Mouse (Mus musculus): Measurements from ENCODE around the gene Dnah7c.
"Not testable (repeated sequence)": the region's sequence is repeated elsewhere in the genome, so short reads cannot be mapped to it uniquely, and the experiment has no call there.

The Dnah7c gene

DNA sequence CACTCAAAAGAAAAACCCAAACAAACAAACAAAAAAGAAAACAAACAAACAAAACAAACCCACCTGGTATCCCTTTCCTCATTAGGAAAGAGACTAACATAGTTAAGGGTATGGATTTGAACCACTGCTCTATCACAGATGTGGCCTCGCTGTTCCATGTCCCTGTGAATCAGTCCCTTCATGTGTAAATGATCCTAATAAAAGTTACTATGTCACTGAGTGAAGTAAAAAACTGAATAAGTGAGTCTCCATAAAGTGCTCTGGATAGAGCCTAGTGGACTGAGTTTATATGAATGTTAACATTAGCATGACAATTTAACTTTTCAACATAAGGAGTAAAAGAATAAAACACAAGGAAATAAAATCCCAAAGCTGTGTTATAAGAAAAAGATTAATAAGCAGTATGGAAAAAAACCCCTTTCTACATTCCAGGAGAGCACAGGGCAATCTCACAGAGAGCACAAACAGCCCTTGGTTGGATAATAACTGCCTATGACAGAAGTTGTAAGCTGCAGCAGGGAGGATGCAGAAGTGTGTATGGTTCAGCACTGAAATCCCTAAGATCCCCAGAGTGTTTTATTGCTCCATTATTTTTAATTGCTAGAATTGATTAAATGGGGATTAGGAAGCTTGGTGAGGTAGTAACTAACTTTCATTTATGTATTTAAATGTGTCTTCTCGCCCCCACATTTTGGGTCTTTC lies 308.2 kb downstream of the Dnah7c start:
- not testable (repeated sequence) for DNase-seq

- DNase-seq: not testable (repeated sequence)
These were observed 309.1 kb downstream of the Dnah7c start for GRCm38 (mm10) chr1:46734455-46734854.

DNA sequence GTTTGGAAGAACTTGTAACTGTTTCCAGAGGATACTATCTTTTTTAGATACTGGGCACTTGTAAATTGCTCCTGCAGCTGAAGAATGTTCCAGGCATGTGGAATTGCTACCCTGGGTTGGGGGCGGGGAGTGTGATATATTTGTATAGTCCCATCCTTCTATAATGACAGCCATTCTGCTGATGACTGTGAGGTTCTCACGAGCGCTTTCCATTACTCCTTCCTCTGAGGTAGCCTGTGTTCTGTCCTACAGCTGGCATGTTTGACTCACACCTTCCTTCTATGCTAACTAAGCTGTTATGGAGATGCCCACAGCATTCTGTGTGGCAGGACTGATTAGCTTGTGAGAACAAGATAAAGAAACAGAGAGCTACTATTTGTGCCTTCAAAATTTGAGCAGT lies 339.2 kb downstream of the Dnah7c start:
- not testable (repeated sequence) for DNase-seq

DNA sequence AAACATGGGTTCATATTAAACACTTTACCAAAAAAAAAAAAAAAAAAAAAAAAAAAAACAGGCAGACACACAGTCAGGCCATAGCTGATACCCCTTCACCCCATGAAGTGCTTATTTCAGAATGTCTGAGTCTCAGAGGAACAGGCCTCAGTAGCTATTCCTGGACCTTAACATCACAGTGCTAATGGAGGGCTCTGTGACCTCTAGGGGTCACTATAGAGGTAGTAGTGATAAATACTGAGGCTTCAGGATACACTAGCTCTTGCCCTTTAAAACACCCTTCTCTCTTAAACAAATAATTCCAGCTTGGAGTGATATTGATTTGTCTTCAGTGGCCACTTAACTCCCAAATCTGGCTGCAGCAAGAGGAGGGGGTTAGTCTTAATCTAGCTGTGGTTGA lies 343.9 kb downstream of the Dnah7c start:
- DNase-seq: not testable (repeated sequence)

GRCm38 (mm10) chr1:46770077-46770695 lies 344.8 kb downstream of the Dnah7c start:
- not testable (repeated sequence) for DNase-seq

- DNase-seq: not testable (repeated sequence)
These were observed 356.8 kb downstream of the Dnah7c start for GRCm38 (mm10) chr1:46782227-46782626.

GRCm38 (mm10) chr1:46805074-46805473 lies 379.7 kb downstream of the Dnah7c start:
- DNase-seq: no peak

DNA sequence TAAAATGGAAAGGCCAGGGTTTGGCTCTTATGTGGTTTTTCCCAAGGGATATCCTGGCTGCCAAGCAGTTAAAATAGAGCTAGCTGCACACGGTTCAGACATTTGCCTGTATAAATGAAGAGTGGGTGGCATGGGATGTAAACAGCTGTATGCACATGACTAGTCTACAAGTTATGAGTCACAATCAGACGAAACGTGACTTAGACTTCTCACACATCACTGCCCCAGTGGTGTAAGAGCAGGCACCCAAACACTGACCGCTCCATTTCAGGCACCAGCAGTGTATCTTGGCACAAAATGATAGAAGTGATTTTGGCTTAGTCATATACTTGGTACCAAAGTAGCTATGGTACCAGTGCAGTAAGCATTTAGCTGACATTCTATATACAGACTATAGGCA lies 383.2 kb downstream of the Dnah7c start:
- DNase-seq: not testable (repeated sequence)

DNA sequence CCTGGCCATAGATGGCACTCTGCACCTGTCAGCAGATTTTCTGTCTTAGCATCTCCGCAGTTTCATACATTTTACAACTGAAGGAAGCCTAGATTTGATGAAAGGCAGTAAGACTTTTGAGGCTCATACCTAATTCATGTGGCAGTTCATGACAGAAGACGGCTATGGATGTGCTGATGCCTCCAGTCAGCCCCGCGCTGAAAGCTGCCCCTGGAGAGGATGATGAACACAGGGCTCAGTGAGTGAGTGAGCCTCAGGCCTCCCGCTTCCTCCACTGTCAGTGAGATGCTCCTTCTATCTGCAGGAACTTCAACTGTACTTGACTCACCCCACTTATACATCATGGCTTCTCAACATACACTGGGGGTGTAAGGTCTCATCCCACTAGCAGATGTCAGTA lies 392.5 kb downstream of the Dnah7c start:
- DNase-seq: no peak

- DNase-seq: no peak
These were observed 397.0 kb downstream of the Dnah7c start for GRCm38 (mm10) chr1:46822256-46822972.

DNA sequence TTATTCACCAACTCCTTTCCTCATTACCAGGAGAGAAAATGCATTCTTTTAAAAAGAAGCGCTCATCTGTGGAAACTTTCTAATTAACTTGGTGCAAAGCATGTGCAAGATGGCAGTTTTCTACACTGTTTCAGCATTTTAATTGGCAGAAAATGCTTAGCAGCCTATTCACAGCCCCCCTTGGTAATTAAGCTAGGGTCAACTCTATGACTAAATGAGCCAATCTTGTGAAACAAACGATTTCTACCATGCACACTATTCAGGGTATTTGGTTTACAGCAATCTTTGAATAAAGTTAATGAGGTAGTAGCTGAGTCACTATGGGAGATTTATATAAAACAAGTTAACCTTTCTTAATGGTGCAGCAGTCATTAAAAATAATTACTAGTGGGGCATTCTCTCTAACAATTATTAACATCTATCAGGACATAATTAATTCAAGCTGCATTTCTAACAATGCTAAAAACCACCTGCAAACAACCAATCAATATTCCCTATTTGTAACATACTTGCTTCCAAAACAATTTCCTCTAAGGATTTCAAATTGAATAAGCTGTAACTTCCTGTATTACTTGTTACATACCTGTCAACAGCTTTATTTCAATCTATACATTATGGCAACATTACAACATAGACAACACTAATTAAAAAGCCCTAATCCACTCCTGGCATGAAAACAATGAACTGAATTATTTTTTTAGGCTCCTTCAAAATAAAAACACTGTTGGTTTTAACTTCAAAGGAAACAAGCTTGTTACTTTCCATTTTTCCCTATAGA lies 404.9 kb downstream of the Dnah7c start:
- DNase-seq: no peak

DNA sequence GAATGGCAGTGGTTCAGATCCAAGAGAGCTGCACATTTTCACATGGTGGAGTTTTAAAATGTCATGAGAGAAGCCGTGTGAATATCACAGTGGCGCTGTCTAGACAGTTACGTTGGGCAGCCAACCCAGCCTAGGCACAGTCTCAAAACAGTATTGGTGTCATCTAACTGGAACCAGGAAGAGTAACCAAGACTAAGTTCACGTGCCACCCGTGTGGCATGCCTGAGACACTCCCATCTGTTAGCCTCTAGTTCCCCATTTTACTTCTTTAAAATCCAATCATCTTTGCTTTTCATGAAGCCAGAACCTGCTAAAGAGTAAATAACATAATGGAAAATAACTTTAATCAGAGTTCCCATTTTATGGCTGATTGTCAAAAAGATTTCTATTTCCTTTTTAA lies 406.5 kb downstream of the Dnah7c start:
- no peak for DNase-seq

GRCm38 (mm10) chr1:46843406-46843805 lies 418.0 kb downstream of the Dnah7c start:
- peak in 1 of 2 experiments; percentile 2 for DNase-seq

DNA sequence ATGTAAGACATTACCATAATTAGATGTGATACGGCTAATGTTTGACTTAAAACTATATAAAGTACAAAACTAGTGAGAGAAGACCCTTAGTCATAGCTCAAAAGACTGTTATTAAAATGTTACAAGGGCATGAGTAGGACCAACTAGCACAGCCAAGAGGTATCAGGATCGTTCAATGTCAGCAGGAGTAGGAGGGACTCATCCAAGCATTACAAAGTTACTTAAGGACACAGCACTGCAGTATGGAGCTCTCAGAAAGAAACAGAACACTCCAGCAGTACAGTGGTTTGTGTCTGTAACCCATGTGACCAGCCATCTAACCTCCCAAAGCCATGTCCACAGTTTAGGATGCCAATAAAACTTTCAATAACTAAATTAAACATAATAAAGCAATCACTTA lies 418.9 kb downstream of the Dnah7c start:
- no peak for DNase-seq

- peak in 1 of 2 experiments; percentile 4 for DNase-seq
These were observed 419.8 kb downstream of the Dnah7c start for GRCm38 (mm10) chr1:46845221-46845620.

- DNase-seq: peak; percentile 74 to 82
These were observed 424.4 kb downstream of the Dnah7c start for GRCm38 (mm10) chr1:46849758-46850157.

DNA sequence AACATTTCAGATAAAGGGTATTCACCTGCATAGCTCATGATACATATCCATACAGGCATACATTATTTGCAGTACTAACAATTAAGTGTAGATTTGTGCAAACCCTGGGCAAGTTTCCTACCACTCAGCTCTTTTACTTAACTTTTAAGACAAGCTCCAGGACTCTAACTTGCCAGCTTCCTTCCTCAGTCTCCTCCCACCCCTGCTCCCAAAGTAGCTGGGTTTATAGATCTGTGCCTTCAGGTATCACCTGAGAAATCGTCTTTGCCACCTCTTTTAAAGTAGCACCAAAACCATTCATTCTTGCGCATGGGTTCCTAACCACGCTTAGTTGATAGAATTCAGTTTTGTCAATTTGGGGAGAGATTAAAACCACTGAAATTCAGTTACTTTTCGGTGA lies 426.2 kb downstream of the Dnah7c start:
- no peak for DNase-seq

- DNase-seq: peak in 1 of 2 experiments; percentile 5
These were observed 426.8 kb downstream of the Dnah7c start for GRCm38 (mm10) chr1:46852216-46852599.

DNA sequence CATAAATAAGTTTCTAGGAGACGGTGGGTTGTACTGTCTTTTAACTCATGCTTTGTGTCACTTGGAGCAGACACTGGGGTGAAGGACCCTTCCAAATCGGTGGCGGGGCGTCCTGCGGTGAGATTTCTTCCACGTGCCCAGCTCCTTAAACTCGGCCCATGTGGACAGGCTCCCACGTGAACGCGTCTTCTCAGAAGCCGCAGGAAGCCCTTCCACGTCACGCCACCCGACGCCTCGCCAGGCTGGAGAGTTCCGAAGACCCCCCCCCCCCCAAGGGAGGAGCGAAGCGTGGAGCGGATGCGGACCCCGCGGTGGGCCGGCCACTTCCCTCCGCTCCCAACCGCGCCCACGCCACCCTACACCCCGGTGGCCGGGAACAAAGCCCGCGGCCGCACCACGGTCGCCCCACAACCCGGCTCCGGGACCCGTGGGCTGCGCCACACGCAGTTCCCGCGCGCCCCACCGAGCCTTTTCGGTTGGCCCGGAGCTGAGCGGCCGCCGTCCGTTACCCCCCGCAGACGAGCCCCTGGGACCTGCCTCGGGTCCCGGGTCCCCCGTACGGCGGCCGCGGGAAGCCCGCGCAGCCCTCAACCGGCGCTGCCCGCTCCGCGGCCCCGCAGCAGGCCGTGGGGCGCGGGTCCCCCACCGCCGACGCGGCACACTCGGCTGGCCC lies 427.3 kb downstream of the Dnah7c start:
- peak; percentile 73 to 82 for DNase-seq

DNA sequence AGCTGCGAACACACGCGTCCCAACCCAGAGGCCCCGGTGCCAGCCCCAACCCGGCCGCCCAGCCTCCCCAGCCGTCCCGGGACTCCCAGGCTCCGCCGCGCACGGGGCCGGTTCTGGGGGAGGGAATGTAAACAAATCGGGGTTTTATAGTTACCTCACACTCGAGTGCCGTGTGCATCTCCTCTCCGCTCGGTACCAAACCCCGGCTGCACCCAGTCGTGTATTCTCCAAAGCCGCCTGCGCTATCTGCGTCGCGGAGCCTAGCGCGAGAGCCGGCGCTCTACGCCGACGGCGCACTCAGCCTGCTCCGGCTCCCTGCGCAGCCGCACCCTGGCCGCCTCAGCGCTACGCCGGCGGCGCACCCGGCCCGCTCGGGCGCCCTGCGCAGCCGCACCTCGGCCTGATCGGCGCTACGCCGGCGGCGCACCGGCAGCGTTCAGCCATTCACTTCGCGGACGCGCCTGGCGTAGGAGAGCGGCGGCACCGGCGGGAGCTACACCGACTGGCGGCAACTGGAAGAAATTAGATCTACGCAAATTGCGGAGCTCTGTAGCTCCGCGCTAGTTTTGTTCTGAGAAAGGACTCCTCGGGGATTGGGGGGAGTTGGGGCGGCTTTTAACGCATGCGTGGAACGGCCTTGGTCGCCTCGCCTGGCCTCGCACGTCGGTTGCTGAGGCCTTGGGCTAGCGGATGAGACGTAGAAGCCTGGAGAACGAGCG lies 428.1 kb downstream of the Dnah7c start:
- DNase-seq: peak; percentile 98 to 99

DNA sequence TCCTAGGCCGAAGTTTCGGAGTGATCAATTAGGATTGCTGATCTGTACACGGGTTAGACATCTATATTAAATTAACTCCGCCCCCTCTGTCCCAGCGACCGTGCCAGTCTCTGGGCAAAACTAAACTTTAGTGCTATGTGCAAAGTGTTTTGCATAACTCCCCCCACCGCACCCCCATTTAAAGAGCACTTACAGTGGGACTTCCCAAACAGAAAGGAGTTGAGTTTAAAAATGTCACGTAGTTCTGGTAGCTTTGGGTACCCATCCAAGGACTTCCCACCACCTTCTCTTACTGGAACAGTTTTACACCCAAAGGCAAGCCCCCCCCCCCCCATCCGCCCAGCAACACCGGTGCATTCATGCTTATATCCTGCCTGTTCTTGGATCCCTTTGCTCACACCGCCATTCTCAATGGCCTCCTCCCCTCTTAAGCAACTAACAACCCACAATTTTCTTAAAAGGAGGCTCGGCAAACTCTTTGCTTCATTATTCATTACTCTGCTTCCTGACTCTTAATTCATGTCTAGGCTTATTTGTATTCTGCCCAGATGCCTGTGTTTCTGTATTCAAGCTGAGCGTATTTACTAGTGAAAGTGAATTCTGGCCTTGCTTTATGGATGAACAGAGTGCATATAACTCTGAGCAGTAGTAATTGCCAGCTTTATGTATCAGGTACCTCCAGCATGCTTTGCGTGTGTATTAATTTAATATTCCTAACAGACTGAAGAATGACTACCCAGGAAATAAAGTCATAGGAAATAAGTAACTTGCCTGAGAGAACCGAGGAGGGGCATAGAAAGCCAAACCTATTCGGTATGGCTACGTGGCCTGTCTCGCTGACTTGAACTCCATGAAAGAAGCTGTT lies 428.9 kb downstream of the Dnah7c start:
- no peak for DNase-seq
